Mouse (Mus musculus) liver, postnatal 0 days (tissue): ENCODE data around the gene Krt78.

Experiments
- CTCF ChIP-seq: sonication (generic); IDR thresholded peaks from 2 replicates; pipeline ENCODE4 v1.5.1; 2016; ENCODE audit warnings: antibody characterized with exemption, low read depth
- EP300 ChIP-seq: IDR thresholded peaks from 2 replicates; pipeline ENCODE4 v1.6.1; 2016; ENCODE audit warnings: antibody characterized with exemption, low read depth, mild to moderate bottlenecking

DNA sequence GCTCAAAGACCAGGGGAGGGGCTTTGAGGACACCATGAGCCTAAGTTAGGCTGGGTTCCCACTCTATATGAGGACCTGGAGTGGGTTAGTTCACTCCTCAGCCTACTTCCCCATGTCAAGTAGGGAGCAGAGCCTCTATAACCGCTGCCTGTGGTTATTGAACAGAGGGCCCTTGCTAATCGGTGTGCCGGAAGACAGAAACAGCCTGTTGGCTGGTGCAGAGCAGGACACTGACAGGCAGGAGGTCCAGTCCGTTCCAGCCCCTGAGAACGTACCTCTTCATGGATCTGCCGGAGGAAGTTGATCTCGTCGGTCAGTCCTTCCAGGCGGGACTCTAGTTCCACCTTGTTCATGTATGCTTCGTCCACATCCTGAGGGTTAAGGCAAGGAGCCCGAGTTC lies 45.1 kb upstream of the Krt78 start:
- TF ChIP-seq EP300 (no peak), CTCF (no peak)
